Mouse (Mus musculus) gastrocnemius, adult 8-10 months (tissue): Measurements from ENCODE around the gene Gm5134. TPM values are rescaled to one million over a fixed set of nuclear protein-coding genes. Genes with fewer than 3 reads are reported as not detected.

Experiments
- DNase-seq, 2 experiments: peaks; one replicate each; pipeline ENCODE4 v3.0.0; 2022; ENCODE audit warnings: low spot score in 2 of 2
- total RNA-seq, 4 experiments: library from RNA; stranded (reverse); gene quantifications; 2 replicates each; pipeline ENCODE4 v1.2.4; 2022

The Gm5134 gene
- not detected for total RNA-seq

DNA sequence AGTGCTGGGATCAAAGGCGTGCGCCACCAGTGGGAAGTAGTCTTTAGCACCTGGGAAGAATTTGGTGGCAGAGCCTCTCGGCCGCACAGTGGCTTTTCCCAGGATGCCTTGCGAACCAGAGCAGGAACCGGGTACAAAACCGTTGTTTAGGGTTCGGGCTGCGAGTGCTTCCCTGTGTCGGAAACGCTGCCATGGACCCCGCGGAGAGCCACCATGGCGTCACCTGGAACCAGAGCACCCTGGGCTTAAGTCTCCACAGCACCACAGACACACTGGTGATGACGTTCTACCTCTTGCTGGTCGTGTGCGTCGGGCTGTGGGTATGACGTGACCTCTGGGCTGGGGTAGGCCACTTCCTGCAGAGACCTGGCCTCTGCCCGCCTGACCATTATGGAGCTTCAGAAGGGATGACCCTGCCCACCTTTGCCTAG lies at the start of gene Gm5134:
Gene Gm5134 (plus strand): TSS at position 134 of the 431 bp plus-strand sequence.
- no peak for DNase-seq

DNA sequence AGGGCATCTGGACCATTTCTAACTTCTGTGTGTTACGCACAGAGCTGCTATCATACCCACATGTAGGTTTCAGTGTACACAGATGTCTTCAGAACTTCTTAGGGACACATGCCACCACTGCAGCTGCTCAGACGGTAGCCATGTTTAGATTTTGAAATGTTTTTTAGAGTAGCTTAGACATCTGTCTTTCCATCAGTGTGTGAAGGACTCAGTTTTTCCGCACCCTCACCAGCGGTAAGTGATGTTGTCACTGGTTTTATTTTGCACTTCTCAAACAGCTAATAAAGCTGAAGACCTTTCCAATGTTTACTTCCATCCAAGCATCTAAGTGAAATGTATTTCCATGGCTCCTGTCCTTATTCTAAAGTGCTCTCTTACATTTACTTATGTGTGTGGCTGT lies 47.4 kb upstream of the Gm5134 start:
- no peak for DNase-seq

DNA sequence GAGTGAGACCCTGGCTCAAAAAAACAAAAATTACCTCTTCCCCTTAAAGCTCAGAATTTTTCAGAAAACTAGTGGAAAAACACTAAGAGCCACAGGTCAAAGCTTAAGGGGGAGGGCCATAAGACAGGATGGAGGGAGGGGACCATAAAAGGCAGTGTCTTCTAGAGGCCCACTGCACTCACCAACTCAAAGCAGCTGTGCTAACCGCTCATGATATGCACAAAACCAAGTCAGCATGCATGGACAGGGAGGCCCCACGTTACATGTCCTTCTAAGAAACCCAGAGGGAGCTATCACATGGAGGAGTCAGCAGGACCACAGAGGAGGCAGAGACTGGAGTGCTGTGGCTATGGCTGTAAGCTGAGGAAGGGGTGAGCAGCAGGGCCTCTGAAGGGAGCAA lies 43.6 kb upstream of the Gm5134 start:
- DNase-seq = no peak

DNA sequence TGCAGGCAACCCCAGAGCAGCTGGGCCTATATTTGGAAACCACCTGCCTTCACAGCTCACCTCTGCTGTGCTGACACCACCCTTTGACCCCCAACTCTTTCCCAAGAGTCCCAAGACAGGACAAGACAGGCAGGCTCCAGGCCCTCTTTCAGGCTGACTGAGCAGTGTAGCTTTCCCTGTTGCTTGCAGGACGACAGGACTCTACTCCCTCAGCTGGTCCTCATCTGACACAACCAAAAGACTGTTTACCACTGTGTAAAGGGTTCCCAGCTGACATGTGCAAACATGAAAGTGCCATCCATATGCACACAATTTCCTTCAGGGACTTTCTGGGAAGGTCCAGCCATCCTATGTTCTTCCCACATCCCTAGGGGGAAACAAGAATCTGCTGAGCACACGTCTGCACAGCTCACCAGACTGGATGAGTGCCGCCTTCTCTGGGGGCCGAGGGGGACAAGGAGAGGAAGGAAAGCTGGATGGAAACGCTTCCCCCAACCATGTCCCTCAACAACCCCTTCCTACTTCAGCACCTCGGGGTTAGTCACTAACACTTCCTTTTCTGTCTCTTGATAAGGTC lies 41.2 kb upstream of the Gm5134 start:
- DNase-seq = no peak

DNA sequence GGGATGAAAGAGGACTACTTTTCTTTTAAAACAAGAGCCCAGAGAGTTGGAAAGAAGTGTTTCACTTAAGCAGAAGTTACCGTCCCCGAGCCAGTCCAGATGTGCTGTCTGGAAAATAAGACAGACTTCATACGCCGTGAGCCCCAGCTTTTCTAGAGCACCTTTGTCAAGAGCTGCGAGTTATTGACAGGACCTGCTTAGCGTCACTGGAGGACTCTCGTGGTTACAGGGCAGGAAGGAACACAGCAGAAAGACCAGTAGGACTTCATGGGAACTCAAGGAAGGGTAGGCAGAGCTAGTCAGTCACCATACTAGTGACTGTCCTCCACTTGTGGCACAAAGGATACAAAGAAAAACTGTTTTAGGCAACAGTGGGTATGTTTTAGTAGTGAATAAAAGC lies 38.8 kb upstream of the Gm5134 start:
- DNase-seq = no peak

DNA sequence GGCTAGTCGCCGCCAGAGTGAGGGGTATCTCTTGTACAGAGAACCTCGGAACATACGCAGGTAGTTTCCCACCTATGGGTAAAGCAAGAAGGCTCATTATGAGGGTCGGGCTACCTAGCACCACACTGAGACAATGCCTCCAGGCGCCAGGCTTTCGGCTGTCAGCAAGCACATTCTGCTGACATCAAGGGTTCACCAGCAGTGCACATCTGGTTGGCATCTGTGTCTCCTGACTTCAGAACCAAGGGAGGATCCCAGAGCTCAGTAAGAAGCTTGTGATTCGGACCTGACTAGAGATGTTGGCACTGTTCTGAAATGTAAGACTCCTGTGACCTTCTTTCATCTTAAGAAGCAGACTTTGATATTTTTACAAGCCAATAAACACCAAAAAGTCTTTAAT lies 37.5 kb upstream of the Gm5134 start:
- no peak for DNase-seq

DNA sequence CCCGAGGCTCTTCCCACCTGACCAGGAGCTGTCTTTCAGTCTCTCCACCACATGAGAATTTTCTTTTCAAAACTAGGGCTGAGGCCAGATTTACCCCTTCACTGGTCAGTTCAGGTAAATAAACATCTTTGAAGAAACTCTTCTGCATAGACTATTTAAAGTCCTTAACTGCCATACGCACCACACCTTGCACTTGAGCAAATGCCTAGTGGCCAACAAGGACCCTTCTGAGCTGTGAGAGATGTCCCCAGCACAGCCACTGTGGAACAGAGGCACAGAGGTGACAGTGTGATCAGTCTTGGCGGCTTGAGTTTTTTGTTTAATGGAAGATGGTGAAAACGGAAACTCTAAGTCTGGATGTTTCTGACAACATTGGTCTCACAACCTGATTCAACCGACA lies 35.3 kb upstream of the Gm5134 start:
- no peak for DNase-seq

DNA sequence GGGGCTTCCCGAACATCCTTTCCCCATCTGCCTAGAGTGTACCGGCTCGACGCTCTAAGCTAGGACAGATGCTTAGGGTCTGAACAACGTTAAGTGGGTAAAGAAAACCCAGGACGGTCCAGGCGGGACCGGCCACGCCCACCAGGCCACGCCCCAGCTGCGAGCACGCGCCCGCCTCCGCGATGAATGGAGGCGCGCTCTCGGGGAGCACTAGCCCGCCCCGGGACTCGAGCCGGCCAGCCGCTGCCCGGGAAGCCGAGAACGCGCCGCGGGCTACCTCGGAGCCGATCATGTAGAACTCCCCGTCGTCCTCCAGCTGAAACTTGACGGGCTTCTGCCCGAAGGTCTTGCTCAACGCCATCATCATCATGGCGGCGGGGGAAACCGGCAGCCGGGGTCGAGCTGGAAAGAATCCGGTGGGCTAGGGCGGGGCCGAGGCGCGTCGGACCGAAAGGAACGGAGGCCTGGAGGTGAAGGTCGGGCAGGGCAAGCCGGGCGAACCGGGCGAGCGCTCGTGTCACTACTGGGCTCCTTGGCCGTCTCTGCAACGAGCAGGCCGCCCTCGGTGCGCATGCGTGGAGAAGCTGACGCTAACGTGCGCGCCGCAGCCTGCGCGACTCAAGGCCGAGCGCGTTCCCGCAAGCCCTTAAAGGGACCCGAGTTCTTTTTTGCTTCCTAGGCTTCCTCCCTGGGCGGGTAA lies 33.1 kb upstream of the Gm5134 start, which contains the start of gene Smarcb1:
Gene Smarcb1 (minus strand): TSS at position 592 of the 700 bp plus-strand sequence.
- peak; percentile 91 to 94 for DNase-seq

DNA sequence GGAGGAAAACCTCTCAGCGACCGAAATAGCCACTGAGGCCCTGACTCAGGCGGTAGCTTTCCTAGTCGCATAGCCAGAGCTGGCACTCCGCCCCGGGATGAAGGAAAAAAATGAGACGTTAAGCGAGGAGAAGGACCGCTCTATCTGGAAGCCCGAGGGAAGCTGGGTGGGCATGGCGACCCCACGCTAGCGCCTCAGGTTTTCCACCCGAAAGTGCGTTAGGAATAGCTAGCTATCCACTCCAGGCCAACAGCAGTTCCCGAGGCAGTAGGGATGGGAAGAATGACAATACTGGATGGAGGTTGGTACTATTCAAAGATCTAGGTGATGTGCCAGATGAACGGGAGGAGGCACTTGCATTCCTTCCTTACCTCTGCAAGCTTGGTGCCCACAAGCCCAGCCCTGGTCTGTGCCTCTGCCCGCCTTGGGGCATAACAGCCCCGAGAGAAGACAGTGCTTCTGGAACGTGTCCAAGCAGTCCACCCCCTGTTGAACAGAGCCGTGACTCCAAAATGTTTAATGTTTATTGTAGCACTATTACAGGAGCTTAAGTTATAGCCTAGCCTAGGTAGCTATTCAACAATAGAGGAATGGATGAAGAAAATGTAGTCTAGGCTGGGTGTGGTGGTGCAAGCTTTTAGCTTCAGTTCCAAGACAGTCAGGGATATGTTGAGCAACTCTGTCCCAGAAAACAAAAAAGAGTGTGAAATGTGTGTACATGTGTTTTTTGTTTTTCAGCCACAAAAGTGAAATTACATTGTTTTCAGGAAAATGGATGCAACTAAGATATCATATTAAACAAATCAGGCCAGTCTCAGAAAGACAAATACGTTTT lies 32.4 kb upstream of the Gm5134 start:
- DNase-seq = no peak

DNA sequence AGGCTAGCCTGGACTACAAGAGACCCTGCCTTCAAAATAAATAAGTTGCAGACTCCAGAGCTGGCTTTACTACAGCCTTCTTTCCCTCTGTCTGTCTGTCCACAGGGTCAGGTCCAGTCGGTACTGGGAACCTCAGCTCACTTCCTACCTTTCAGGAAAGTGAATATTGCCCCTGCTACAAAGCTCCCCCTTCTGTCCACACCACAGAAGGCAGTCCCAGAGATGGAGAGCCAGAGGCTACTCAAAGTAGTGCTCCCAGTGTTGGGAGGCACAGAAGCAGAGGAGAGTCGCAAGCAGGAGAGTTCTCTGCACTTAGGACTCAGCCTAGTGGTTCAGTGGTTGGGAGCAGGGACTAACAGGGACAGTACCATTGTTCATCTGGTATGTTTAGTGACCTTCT lies 30.0 kb upstream of the Gm5134 start:
- no peak for DNase-seq

DNA sequence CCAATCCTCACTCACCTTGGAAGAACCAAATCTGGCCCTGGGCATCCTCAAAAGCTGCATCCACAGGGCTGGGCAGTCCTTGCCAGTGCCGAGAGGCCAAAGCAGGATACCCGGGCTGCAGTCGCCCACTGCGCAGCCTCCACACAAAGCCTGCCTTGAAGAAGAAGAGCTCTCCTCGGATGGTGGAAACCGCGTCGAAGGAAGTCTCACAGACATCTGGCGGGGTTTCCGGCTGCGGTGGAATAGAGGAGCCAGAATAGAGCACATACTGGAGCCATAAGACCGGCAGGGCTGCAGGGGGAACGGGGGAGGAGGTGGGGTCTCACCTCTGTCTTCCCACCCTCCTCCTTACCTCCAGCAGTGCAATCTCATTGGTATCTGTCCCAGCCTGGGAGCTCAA lies 27.9 kb upstream of the Gm5134 start:
- DNase-seq = no peak

DNA sequence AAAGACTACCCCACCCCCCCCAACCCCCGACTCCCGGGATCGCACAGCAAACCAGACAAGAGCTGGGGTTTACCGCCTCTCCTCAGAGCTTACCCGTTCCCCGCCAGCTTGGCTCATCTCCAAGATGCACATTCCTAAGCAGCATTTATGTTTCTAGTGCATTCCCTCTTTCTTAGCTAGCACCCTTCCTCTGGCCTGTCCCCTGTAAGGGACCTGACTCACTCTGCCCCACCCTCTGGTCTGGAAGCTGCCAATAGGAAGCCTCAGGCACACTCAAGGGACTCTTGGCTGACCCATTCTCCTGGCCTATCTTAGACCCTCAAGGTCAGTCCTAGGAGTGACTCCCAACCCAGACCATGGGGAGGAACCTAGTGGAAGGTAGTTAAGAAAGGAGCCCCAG lies 24.0 kb upstream of the Gm5134 start:
- no peak for DNase-seq

DNA sequence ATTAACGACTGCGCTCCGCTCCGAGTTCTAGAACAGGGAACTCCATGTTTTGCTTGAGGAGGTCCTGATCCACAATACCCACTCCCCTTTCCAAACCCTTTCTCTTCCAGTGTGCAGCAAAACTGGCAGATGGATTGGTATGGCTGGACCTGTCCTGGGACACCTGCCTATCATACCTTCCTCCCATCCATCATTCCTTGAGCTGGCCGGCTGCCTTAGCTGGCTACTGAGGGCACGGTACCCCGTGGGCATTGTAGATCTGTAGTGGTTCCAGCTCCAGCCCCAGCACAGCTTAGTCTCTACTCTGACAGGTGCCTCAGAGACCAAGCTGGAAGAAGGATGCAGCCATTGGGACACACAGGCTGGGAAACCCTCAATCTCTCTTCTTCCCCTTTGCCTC lies 23.0 kb upstream of the Gm5134 start:
- DNase-seq = no peak

DNA sequence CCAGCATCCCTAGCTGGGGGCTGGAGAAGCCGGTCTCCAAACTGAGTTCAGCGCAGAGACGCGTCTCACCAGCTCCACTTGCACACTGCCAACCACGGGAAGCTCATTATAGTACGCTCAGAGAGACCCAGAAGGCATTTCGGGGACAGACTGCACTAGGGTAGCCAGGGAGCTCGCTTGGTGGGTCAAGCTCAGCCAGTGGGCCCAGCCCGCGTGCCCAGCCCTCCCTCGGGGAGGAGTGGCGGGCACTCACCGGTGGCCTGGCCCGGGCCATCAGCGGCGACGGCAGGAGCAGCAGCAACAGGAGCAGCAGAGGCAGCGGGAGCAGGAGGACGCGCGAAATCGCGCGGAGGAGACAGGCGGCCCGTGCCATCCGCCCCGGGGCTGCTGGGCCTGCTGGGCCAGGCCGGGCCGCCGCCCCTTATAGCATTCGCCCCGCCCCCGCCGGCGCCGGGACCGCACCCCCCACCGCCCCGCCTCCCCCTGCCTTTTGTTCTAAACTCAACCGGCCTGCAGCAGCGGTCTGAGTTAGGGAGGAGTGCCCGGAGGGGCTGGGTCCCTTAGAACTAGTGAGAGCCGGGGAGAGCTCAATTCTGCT lies 22.1 kb upstream of the Gm5134 start:
- no peak for DNase-seq

DNA sequence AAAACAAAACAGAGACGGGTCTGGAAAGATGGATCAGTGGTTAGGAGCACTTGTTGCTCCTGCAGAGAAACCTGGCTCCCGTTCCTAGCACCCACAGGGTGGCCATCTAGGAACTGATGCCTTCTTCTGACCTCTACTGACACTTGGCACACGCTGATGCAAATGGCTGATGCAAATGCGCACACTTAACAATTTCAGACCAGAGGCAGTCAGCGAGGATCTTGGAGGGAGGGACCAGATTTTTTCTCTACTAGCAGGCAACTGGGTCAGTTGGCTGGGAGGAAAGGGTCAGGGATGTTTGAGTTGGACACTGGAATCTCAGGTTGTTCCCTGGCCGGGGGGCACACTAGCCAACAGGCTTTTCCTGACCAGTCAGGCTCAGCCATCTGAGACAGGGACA lies 21.4 kb upstream of the Gm5134 start, which contains the start of gene Chchd10:
Gene Chchd10 (plus strand): TSS at position 240 of the 400 bp plus-strand sequence.
- DNase-seq = no peak

DNA sequence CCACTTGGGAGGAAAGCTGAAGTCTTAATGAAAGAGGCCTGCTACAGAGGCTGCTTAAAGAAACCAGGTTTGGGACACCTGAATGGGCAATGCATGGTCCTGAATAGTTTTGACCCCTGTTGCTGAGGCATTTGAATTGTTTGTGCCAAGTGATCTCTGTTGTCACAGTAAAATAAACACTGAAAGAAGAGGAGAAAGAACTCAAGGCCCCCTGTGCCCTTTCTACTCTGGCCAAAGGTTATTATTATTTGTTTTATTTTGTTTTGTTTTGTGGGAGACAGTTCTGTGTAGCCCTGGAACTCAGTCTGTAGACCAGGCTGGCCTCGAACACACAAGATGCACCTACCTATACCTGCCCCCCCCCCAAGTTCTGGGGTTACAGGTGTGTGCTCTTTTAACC lies 19.3 kb upstream of the Gm5134 start:
- DNase-seq = no peak

DNA sequence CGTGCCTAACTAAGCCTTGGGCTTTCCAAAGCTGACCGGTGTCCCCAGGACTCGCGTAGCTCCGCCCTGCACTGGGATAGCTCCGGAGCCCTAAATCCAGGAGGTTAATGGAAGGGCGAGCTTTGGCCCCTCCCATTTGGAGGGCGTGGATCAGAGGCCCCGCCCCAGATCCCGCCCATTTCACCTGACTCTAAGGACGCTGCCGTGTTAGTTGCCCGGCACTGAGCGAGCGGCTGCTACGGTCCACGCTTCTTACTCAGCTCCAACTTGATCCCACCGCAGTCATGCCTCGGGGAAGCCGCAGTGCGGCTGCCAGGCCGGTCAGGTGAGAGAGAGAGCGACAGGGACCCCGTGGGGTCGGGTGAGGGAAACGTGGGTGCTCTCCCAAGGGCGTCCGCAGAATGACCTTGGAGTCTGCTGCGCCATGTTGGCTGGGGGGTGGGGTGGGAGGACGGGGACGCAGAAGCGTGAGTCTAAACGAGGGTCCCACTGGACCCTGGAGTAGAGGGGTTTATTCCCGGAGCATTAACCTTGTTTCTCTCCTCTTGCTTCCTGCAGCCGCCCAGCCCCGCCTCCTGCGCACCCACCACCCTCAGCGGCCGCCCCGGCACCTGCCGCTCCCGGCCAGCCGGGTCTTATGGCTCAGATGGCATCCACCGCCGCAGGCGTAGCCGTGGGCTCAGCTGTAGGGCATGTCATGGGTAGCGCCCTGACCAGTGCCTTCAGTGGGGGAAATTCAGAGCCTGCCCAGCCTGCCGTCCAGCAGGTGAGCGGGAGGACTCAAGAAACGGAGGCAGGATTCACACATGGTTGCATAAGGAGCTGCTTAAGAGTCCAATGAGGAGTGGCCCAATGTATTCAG lies 18.4 kb upstream of the Gm5134 start, which contains the start of gene Mmp11:
Gene Mmp11 (minus strand): TSS at position 817 of the 862 bp plus-strand sequence.
- peak; percentile 57 to 69 for DNase-seq

DNA sequence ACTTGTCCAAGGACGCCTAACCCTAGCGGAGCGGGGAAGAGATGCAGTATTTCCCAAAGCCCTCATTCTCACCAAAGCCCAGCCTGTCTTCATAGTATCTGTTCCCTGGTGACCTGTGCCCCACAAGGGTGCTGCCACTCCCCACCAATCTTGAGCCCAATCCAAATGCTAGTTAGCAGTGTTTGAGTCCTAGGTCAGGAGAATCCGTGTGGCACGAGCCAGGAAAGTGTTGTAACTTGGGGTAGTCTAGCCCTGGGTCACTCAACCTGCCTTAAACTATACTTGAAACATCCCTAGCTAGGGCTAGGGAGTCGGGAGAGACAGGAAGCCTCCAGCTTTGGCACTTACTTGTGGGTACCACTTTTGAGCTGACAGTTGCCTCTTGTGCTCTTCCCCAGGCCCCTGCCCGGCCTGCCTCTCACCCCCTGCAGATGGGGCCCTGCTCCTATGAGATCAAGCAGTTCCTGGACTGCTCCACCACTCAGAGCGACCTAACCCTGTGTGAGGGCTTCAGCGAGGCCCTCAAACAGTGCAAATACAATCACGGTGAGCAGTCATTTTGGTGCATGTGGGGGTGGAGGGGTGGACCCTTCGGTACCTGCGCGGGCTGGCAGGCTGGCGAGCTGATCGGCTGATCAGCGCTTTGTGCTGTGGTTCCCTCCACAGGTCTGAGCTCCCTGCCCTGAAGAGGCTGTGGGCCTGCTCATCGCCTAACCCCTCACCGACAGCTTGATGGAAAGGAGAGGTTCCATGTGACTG lies 17.2 kb upstream of the Gm5134 start:
- no peak for DNase-seq

DNA sequence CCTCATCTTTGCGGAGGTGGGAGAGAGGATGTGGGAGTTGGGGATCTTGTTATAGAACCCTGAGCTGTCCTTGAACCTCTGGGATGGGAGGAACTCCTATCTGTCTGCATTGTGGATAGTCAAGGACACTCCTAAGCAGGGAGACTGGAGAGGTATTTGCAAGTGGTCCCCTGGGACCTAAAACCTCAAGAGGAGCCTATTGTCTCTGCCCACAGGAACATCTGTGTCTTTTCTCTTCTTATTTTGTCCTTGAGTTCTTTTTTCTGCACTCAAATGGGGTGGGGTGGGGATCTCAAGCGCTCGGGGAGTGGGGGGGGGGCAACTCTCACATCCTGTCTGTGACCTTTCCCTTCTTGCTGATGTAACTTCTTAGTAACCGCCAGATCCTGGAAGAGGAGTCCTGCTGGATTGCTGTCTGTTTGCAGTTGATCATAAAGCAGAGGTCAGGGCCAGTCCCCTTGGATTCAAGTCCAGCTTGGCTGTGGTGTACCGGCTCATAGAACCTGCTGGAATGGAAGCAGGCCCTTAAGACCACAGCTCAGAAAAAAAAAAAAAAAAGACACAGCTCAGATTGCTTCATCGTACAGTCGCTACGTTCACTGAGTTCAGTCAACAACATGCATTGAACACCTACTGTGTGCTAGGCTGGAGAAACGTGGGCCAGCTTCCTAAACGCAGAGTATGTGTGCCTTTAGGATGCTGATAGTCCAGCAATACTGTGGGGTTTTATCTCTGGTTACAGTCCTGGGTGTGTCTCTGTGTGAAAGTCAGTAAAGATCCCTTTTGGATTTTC lies 16.3 kb upstream of the Gm5134 start:
- no peak for DNase-seq
